Mouse (Mus musculus) kidney, embryonic 14.5 days (tissue): ENCODE data around the gene Dusp3. TPM values are rescaled to one million over a fixed set of nuclear protein-coding genes. Genes with fewer than 3 reads are reported as not detected.

ENCODE experiments used
- ATAC-seq: fragments of 200-750 bp; cut with Nextera tagmentation; 2 replicates; pipeline ENCODE4 v1.8.0; 2017; ENCODE audit warnings: moderate number of reproducible peaks, mild to moderate bottlenecking, moderate TSS enrichment, moderate library complexity; ENCODE audit not compliant: low FRiP score, low TSS enrichment
- H3K27ac ChIP-seq: fragments of 300-500 bp; sonication (generic); 2 replicates; pipeline ENCODE4 v1.5.1; 2014; ENCODE audit warnings: low read depth, mild to moderate bottlenecking, low read length, moderate library complexity, mixed read lengths
- H3K27me3 ChIP-seq: fragments of 300-500 bp; sonication (generic); 2 replicates; pipeline ENCODE4 v1.6.1; 2014; ENCODE audit warnings: mild to moderate bottlenecking, low read length; ENCODE audit not compliant: control insufficient read depth, insufficient read depth
- H3K36me3 ChIP-seq: fragments of 300-500 bp; sonication (generic); 2 replicates; pipeline ENCODE4 v1.6.1; 2014; ENCODE audit warnings: low read length, mixed read lengths; ENCODE audit not compliant: control insufficient read depth, insufficient read depth
- H3K4me1 ChIP-seq: fragments of 300-500 bp; sonication (generic); 2 replicates; pipeline ENCODE4 v1.6.1; 2014; ENCODE audit warnings: low read length, mixed read lengths; ENCODE audit not compliant: control insufficient read depth, insufficient read depth
- H3K4me2 ChIP-seq: fragments of 300-500 bp; sonication (generic); replicated peaks from 2 replicates; pipeline ENCODE4 v1.6.1; 2014; ENCODE audit warnings: low read depth, mild to moderate bottlenecking, low read length
- H3K4me3 ChIP-seq: fragments of 300-500 bp; sonication (generic); 2 replicates; pipeline ENCODE4 v1.5.1; 2014; ENCODE audit warnings: mild to moderate bottlenecking, low read length
- H3K9ac ChIP-seq: fragments of 300-500 bp; sonication (generic); 2 replicates; pipeline ENCODE4 v1.6.1; 2014; ENCODE audit warnings: low read depth, mild to moderate bottlenecking, low read length, moderate library complexity
- H3K9me3 ChIP-seq: fragments of 300-500 bp; sonication (generic); 2 replicates; pipeline ENCODE4 v1.6.1; 2016; ENCODE audit warnings: low read length; ENCODE audit not compliant: control insufficient read depth
- WGBS: fragments of 180-500 bp; shearing (Covaris S2); extraction: QIAGEN DNeasy Blood & Tissue Kit; methylation state at CpG from one replicate; pipeline ENCODE4 v1.1.7; 2014; 5-methylcytosine and 5-hydroxymethylcytosine counted together
- polyA plus RNA-seq: library from polyadenylated mRNA; unstranded; fragments of >200 nt; fragmentation: Nextera tagmentation; extraction: Ambion mirVana; gene quantifications from 2 replicates; pipeline ENCODE4 v1.2.1, GENCODE M21; 2014

The Dusp3 gene
- 23.3 and 25.3 TPM in 2 replicates for polyA plus RNA-seq

DNA sequence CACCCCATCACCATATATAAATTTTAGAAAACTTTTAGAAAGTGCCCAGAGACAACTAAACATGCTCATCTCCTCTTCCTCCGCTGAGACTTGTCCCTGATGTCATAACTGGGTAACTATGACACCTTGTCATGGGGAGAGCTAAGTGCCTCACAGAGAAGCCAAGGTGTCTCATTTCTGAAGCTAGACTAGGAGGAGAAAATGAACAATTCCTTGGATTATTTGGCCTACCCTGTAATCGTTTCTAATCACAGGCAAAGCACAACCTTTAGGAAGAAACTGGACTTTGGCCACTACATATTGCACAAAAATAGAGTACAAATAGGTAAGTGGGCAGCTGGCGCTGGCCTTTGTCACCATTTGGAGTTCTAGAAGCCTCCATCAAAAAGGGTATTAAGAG lies at the start of gene Dusp3:
Gene Dusp3 (minus strand): TSS at position 101 of the 400 bp plus-strand sequence.
- Histone ChIP-seq H3K27ac (no peak within 1 kb of the TSS), H3K4me1 (peaks cover 16% of the 10 kb centered on the region; the same call in 1 of the 2 replicates), H3K4me2 (no peak within 1 kb of the TSS), H3K9ac (0 out of 2 replicates have a peak within 1 kb of the TSS, but pooled peaks have one; percentile 2), H3K4me3 (no peak within 1 kb of the TSS), H3K27me3 (peaks cover 8% of the 10 kb centered on the region; the same call in 1 of the 2 replicates), H3K36me3 (no peaks in the 10 kb centered on the region), H3K9me3 (no peaks in the 10 kb centered on the region)
- no peak for ATAC-seq
- 91% methylated on average over 3 of the region's 3 CpGs for WGBS

DNA sequence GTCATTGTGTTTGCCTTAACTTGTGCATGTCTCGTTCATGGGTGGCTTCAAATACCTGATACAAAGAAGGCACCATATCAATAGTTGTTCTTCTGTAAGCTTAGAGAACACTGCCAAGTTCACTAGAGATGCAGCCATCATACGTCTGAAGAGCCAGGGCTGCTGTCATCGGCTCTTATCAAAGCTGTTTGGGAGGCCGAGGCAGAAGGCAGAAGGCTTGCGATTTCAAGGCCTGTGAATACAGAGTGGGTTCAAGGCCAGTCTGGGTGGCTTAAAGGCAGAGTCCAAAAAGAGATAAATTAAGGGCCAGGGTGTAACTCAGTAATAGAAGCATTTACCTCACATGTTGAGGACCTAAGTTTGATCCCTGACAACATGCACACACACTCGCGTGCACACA lies 49.5 kb upstream of the Dusp3 start:
- WGBS, result 80% methylated on average over 7 of the region's 7 CpGs
- no peak overlapping the region for H3K9ac ChIP-seq
- peaks cover 5% of the 10 kb centered on the region; the same call in 1 of the 2 replicates for H3K4me1 ChIP-seq

GRCm38 (mm10) chr11:102035456-102035960 lies 48.7 kb upstream of the Dusp3 start:
- no peak overlapping the region for H3K9ac ChIP-seq
- H3K9me3 ChIP-seq, result no peaks in the 10 kb centered on the region
- H3K4me2 ChIP-seq, result no peak overlapping the region
- peaks cover 5% of the 10 kb centered on the region; the same call in 1 of the 2 replicates for H3K4me1 ChIP-seq
- 81% methylated on average over 5 of the region's 5 CpGs for WGBS
- ATAC-seq, result no peak
- no peaks in the 10 kb centered on the region for H3K36me3 ChIP-seq
- no peak overlapping the region for H3K4me3 ChIP-seq
- no peaks in the 10 kb centered on the region; the same call in 1 of the 2 replicates for H3K27me3 ChIP-seq
- no peak overlapping the region for H3K27ac ChIP-seq

More for the DNA sequence above, 49.5 kb upstream of the Dusp3 start:
- H3K9me3 ChIP-seq, result no peaks in the 10 kb centered on the region
- no peaks in the 10 kb centered on the region; the same call in 1 of the 2 replicates for H3K27me3 ChIP-seq
- no peaks in the 10 kb centered on the region for H3K36me3 ChIP-seq
- ATAC-seq, result no peak
- H3K4me2 ChIP-seq, result no peak overlapping the region
- H3K4me3 ChIP-seq, result no peak overlapping the region
- H3K27ac ChIP-seq, result no peak overlapping the region

DNA sequence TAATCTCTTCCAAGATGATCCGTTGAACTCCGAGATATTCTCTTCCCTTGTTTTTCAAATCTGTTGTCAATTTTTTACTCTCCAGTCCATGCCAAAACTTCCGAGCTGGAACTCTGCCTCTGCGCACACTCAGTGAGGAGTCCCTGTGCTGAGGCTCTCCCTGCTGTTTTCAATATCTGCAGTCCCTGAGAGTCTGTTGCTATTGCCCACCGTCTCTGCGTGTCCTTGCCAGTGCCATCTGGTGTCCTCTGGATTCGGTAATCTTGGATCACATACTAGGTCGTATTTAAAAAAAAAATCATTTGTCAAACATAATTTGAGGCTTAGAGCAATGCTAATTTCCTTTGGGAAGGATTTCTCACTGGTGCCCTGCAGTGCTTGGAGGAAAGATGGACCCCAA lies 48.1 kb upstream of the Dusp3 start:
- no peaks in the 10 kb centered on the region; the same call in 1 of the 2 replicates for H3K27me3 ChIP-seq
- ATAC-seq, result no peak
- peaks cover 5% of the 10 kb centered on the region; the same call in 1 of the 2 replicates for H3K4me1 ChIP-seq
- no peaks in the 10 kb centered on the region for H3K9me3 ChIP-seq
- WGBS, result 78% methylated on average over 8 of the region's 8 CpGs
- H3K9ac ChIP-seq, result no peak overlapping the region
- H3K4me3 ChIP-seq, result no peak overlapping the region
- no peaks in the 10 kb centered on the region for H3K36me3 ChIP-seq
- no peak overlapping the region for H3K27ac ChIP-seq
- no peak overlapping the region for H3K4me2 ChIP-seq

DNA sequence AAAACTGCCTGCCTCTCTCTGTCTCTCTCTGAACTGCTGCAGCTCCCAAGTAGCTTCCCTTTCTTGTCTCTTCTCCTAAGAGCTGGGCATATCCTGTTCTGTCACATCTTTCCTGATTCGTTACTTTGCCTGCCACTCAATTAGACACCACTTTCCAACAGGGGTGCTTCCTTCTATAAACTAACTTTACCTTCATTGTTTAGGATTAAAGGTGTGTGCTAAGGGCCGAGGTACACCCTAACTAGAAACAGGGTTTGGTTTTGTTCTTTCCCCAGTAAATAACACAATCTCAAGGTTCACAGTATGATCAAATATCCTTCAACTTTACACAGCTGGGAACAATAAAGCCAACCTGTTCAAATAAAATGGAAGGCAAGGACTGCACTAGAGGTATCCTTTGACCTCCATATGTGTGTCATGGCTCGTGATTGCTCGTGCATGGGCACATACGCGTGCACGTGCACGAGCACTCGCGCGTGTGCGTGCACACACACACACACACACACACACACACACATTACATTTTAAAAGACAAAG lies 46.3 kb upstream of the Dusp3 start:
- no peaks in the 10 kb centered on the region for H3K36me3 ChIP-seq
- no peaks in the 10 kb centered on the region for H3K9me3 ChIP-seq
- no peaks in the 10 kb centered on the region for H3K4me1 ChIP-seq
- H3K27me3 ChIP-seq, result peaks cover 3% of the 10 kb centered on the region
- H3K27ac ChIP-seq, result no peak overlapping the region
- H3K9ac ChIP-seq, result no peak overlapping the region
- no peak overlapping the region for H3K4me3 ChIP-seq
- H3K4me2 ChIP-seq, result no peak overlapping the region
- ATAC-seq, result no peak
- 89% methylated on average over 12 of the region's 12 CpGs for WGBS

- WGBS, result 87% methylated on average over 7 of the region's 7 CpGs
- Histone ChIP-seq H3K9ac (no peak overlapping the region), H3K27ac (no peak overlapping the region), H3K36me3 (no peaks in the 10 kb centered on the region), H3K4me1 (peaks cover 6% of the 10 kb centered on the region), H3K4me3 (no peak overlapping the region), H3K27me3 (peaks cover 3% of the 10 kb centered on the region; the same call in 1 of the 2 replicates), H3K4me2 (no peak overlapping the region), H3K9me3 (no peaks in the 10 kb centered on the region)
- ATAC-seq, result no peak
Observed at GRCm38 (mm10) chr11:102031149-102031548, 44.3 kb upstream of the Dusp3 start.

GRCm38 (mm10) chr11:102029966-102030365 lies 43.2 kb upstream of the Dusp3 start:
- H3K4me2 ChIP-seq, result no peak overlapping the region
- H3K9ac ChIP-seq, result no peak overlapping the region
- H3K27me3 ChIP-seq, result peaks cover 5% of the 10 kb centered on the region; the same call in 1 of the 2 replicates
- 36% methylated on average over 7 of the region's 7 CpGs for WGBS
- no peaks in the 10 kb centered on the region for H3K9me3 ChIP-seq
- H3K36me3 ChIP-seq, result no peaks in the 10 kb centered on the region
- ATAC-seq, result no peak
- H3K4me1 ChIP-seq, result peaks cover 16% of the 10 kb centered on the region
- no peak overlapping the region for H3K4me3 ChIP-seq
- H3K27ac ChIP-seq, result no peak overlapping the region

DNA sequence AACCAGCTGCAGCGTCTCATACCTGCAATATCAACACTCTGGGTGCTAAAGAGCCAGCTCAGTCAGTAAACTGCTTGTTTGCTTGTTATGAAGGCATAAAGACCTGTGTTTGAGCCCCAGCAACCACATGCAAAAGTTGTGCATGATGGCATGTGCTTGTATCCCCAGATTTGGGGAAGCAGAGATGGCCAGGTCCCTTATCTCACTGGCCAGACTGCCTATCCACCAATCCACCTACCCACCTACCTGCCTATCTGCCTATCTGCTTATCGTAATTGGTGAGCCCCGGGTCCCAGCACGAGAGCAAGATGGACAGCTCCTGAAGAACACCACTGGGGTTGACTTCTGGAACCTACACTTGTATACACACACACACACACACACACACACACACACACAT lies 42.5 kb upstream of the Dusp3 start:
- H3K9ac ChIP-seq, result no peak overlapping the region
- peaks cover 16% of the 10 kb centered on the region for H3K4me1 ChIP-seq
- no peak overlapping the region for H3K4me3 ChIP-seq
- no peak overlapping the region for H3K27ac ChIP-seq
- no peak overlapping the region for H3K4me2 ChIP-seq
- peaks cover 7% of the 10 kb centered on the region; the same call in 1 of the 2 replicates for H3K27me3 ChIP-seq
- WGBS, result 82% methylated on average over 4 of the region's 4 CpGs
- H3K9me3 ChIP-seq, result no peaks in the 10 kb centered on the region
- no peak for ATAC-seq
- H3K36me3 ChIP-seq, result no peaks in the 10 kb centered on the region

DNA sequence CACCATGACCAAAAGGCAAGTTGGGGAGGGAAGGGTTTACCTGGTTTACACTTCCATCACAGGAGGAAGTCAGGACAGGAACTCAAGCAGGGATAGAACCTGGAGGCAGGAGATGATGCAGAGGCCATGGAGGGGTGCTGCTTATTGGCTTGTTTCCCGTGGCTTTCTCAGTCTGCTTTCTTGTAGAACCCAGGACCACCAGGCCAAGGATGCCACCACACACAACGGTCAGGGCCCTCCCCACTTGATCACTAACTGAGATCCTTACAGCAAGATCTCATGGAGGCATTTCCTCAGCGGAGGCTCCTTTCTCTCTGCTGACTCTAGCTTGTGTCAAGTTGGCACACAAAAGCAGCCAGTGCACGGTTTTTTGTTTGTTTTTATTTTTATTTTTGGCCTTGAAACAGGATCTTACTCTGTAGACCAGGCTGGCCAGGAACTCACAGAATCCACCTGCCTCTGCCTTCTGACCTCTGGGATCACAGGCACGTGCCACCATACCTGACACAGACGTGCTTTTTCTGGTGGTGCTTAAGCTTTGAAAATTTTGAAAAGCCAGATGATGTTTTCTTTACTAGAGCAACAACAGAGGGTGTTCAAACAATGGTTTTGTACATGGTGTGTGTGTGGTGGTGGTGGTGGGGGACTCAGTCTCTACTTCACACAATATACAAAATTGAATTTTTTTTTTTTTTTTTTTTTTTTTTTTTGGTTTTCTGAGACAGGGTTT lies 41.4 kb upstream of the Dusp3 start, which contains the start of gene Mpp3:
Gene Mpp3 (minus strand): TSS at position 375 of the 730 bp plus-strand sequence.
- peak within 1 kb of the TSS; percentile 71 for H3K27ac ChIP-seq

More for the DNA sequence above, 41.4 kb upstream of the Dusp3 start, which contains the start of gene Mpp3:
- peaks cover 16% of the 10 kb centered on the region for H3K4me1 ChIP-seq
- peaks cover 7% of the 10 kb centered on the region; the same call in 1 of the 2 replicates for H3K27me3 ChIP-seq
- H3K9me3 ChIP-seq, result no peaks in the 10 kb centered on the region
- ATAC-seq, result no peak
- H3K36me3 ChIP-seq, result peaks cover under 1% of the 10 kb centered on the region; the same call in 1 of the 2 replicates
- peak within 1 kb of the TSS; percentile 46 for H3K4me3 ChIP-seq
- H3K9ac ChIP-seq, result no peak within 1 kb of the TSS
- WGBS, result 67% methylated on average over 6 of the region's 6 CpGs
- H3K4me2 ChIP-seq, result peak within 1 kb of the TSS; percentile 80
